8 mouse cellular contexts compared by ENCODE assay signal in the genomic region with DNA sequence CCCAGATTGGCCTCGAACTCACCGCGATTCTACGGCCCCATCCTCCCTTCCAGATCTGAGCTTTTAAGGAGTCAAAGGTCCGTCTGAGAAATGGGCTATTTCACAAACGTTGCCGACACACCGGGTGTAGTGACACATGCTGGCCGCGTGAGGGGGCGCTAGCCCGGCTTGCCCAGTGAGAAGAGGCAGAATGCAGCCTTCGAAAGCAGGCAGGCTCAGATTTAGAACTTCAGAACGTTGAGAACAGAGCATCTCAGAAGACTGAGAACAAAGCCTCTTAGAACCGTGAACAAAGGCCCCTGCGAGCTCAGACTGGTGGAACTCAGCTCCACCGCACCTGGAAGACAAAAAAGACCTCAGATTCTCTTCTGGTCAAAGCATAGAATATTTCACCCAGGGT. TPM values are rescaled to one million over a fixed set of nuclear protein-coding genes. Genes with fewer than 3 reads are reported as not detected.
DNase-seq lines count a peak whose midpoint lies in the region; ATAC-seq and TF ChIP-seq lines count a peak whose summit lies in the region.

No protein-coding gene starts in this region.

- 5% methylated on average over 17 of the region's 17 CpGs for WGBS in cerebellum, adult 2 months
- WGBS in forebrain, postnatal 0 days = 4% methylated on average over 17 of the region's 17 CpGs
- 3% methylated on average over 17 of the region's 17 CpGs for WGBS in lung, embryonic 16.5 days

- H3K4me1 ChIP-seq in G1E (ENCODE audit: insufficient read depth, low read depth, low read length) = peaks cover 28% of the 10 kb centered on the region
- H3K4me1 ChIP-seq in cerebellum, adult 2 months (ENCODE audit: control insufficient read depth, insufficient read depth, low read length) = peaks cover 8% of the 10 kb centered on the region
- peaks cover 7% of the 10 kb centered on the region; the same call in 1 of the 2 replicates for H3K4me1 ChIP-seq in forebrain, postnatal 0 days (ENCODE audit: insufficient read depth)
- H3K4me1 ChIP-seq in lung, embryonic 16.5 days (replicated peaks; ENCODE audit: control insufficient read depth, insufficient read depth, low read length) = peaks cover 13% of the 10 kb centered on the region

- peaks cover 13% of the 10 kb centered on the region for H3K27me3 ChIP-seq in G1E (ENCODE audit: insufficient read depth, low read length)
- no peaks in the 10 kb centered on the region for H3K27me3 ChIP-seq in cerebellum, adult 2 months (ENCODE audit: control insufficient read depth, insufficient read depth, low read length)
- H3K27me3 ChIP-seq in forebrain, postnatal 0 days (ENCODE audit: insufficient read depth, low read length) = no peaks in the 10 kb centered on the region
- H3K27me3 ChIP-seq in lung, embryonic 16.5 days (ENCODE audit: control insufficient read depth, insufficient read depth, low read depth, low read length) = no peaks in the 10 kb centered on the region; the same call in 1 of the 2 replicates

- peak overlapping the region; percentile 55; the same call in 1 of the 2 replicates for H3K27ac ChIP-seq in cerebellum, adult 2 months (ENCODE audit: insufficient read depth, low read length)
- H3K27ac ChIP-seq in forebrain, postnatal 0 days (ENCODE audit: low read depth, low read length) = peak overlapping the region; percentile 89
- peak overlapping the region; percentile 97 for H3K27ac ChIP-seq in lung, embryonic 16.5 days (ENCODE audit: low read length)

- TF ChIP-seq CTCF in G1E (IDR thresholded peaks at IDR 0.05; ENCODE audit: low read depth, low read length) = peak; percentile 76
- peak; percentile 95 for TF ChIP-seq CTCF in cerebellum, adult 2 months (IDR thresholded peaks at IDR 0.05; ENCODE audit: borderline replicate concordance, insufficient read depth, low read depth, low read length)
- TF ChIP-seq CTCF in forebrain, postnatal 0 days (IDR thresholded peaks at IDR 0.05; ENCODE audit: low read depth) = peak; percentile 87

- TF ChIP-seq POLR2A in cerebellum, adult 2 months (IDR thresholded peaks at IDR 0.05; ENCODE audit: borderline replicate concordance, insufficient read depth, low read length) = no peak

- 0 out of 2 replicates have a peak overlapping the region, but pooled peaks have one; percentile 32 for H3K9ac ChIP-seq in forebrain, postnatal 0 days
- peak overlapping the region; percentile 52 for H3K9ac ChIP-seq in lung, embryonic 16.5 days (ENCODE audit: low read length)

- H3K4me2 ChIP-seq in forebrain, postnatal 0 days (ENCODE audit: low read depth) = peak overlapping the region; percentile 43
- peak overlapping the region; percentile 70 for H3K4me2 ChIP-seq in lung, embryonic 16.5 days (ENCODE audit: low read depth, low read length)

- H3K4me3 ChIP-seq in G1E (ENCODE audit: low read depth, low read length) = peak overlapping the region; percentile 60; the same call in 1 of the 2 replicates
- peak overlapping the region; percentile 49 for H3K4me3 ChIP-seq in cerebellum, adult 2 months (replicated peaks; ENCODE audit: insufficient read depth, low read depth, low read length)
- peak overlapping the region; percentile 45 for H3K4me3 ChIP-seq in forebrain, postnatal 0 days (ENCODE audit: low read depth, low read length)
- peak overlapping the region; percentile 50 for H3K4me3 ChIP-seq in lung, embryonic 16.5 days (ENCODE audit: low read length)

- no peaks in the 10 kb centered on the region for H3K9me3 ChIP-seq in G1E (replicated peaks)
- H3K9me3 ChIP-seq in forebrain, postnatal 0 days (ENCODE audit: low read length) = no peaks in the 10 kb centered on the region
- no peaks in the 10 kb centered on the region for H3K9me3 ChIP-seq in lung, embryonic 16.5 days (ENCODE audit: control insufficient read depth, low read length)

- H3K36me3 ChIP-seq in G1E (replicated peaks) = peaks cover 21% of the 10 kb centered on the region
- H3K36me3 ChIP-seq in forebrain, postnatal 0 days (ENCODE audit: insufficient read depth) = no peaks in the 10 kb centered on the region
- H3K36me3 ChIP-seq in lung, embryonic 16.5 days (ENCODE audit: control insufficient read depth, insufficient read depth, low read length) = 0 out of 2 replicates have a peak, but pooled peaks cover 4% of the 10 kb centered on the region

- peak; percentile 46 for DNase-seq in G1E (ENCODE audit: low spot score)
- peak; percentile 84 for DNase-seq in cerebellum, adult 2 months
- DNase-seq in forebrain, postnatal 0 days = peak; percentile 81
- DNase-seq in heart, postnatal 4 days = peak; percentile 87
- DNase-seq in layer of hippocampus, adult 9-10 months (ENCODE audit: low spot score) = peak; percentile 68
- DNase-seq in ovary, adult 18-20 months (ENCODE audit: low spot score) = peak; percentile 56
- DNase-seq in thymus, postnatal 14 days = peak; percentile 83

- ATAC-seq in G1E (ENCODE audit: extremely low read depth, insufficient number of reproducible peaks, low FRiP score, poor library complexity, severe bottlenecking) = no peak
- ATAC-seq in forebrain, postnatal 0 days = no peak
- ATAC-seq in lung, embryonic 16.5 days (ENCODE audit: low read depth) = peak; percentile 24; the same call in 1 of the 2 replicates

RNA-seq across cellular contexts. Expression of a gene that starts 0.9 kb away (rescaled TPM):
- total RNA-seq in G1E (2014; fragmentation: Nextera tagmentation) (0.30 TPM in 1 of 2 replicates, not detected in the other), G1E (2017) (0.05 and 0.12 TPM in 2 replicates)
- 0.28 and 0.30 TPM in 2 replicates for polyA plus RNA-seq in G1E (2012)
- polyA plus RNA-seq in cerebellum, adult 2 months (2012; rRNA removed) = 60.8 and 68.2 TPM in 2 replicates
- total RNA-seq in forebrain, postnatal 0 days (2014; rRNA removed) = 69.0 and 70.3 TPM in 2 replicates
- polyA plus RNA-seq in forebrain, postnatal 0 days (2015; fragmentation: Nextera tagmentation; extraction: Ambion mirVana) = 7.8 and 8.6 TPM in 2 replicates
- 10 to 100 TPM; 45.2 to 48.6 TPM for total RNA-seq in heart, postnatal 4 days (2021)
- polyA plus RNA-seq in lung, embryonic 16.5 days (2015; fragmentation: Nextera tagmentation; extraction: Ambion mirVana) = 2.1 and 2.2 TPM in 2 replicates

RNA-seq across cellular contexts. Expression of a gene that starts 17.4 kb away (rescaled TPM):
- not detected in 2 replicates for total RNA-seq in G1E (2014; fragmentation: Nextera tagmentation)
- 0.23 TPM in 1 of 2 replicates, not detected in the other for total RNA-seq in G1E (2017)
- not detected in 2 replicates for polyA plus RNA-seq in G1E (2012)
- 10.0 and 14.0 TPM in 2 replicates for polyA plus RNA-seq in cerebellum, adult 2 months (2012; rRNA removed)
- not detected in 2 replicates for total RNA-seq in forebrain, postnatal 0 days (2014; rRNA removed)
- polyA plus RNA-seq in forebrain, postnatal 0 days (2015; fragmentation: Nextera tagmentation; extraction: Ambion mirVana) = 9.3 and 16.4 TPM in 2 replicates
- 1 to 10 TPM; 1.4 to 1.8 TPM for total RNA-seq in heart, postnatal 4 days (2021)
- polyA plus RNA-seq in lung, embryonic 16.5 days (2015; fragmentation: Nextera tagmentation; extraction: Ambion mirVana) = 12.9 and 13.0 TPM in 2 replicates

RNA-seq across cellular contexts. Expression of a gene that starts 31.5 kb away (rescaled TPM):
- 23.6 and 28.7 TPM in 2 replicates for total RNA-seq in G1E (2014; fragmentation: Nextera tagmentation)
- total RNA-seq in G1E (2017) = 3.9 and 4.4 TPM in 2 replicates
- 13.6 and 22.4 TPM in 2 replicates for polyA plus RNA-seq in G1E (2012)
- 6.5 and 7.5 TPM in 2 replicates for polyA plus RNA-seq in cerebellum, adult 2 months (2012; rRNA removed)
- 2.9 and 3.9 TPM in 2 replicates for total RNA-seq in forebrain, postnatal 0 days (2014; rRNA removed)
- 2.7 and 4.0 TPM in 2 replicates for polyA plus RNA-seq in forebrain, postnatal 0 days (2015; fragmentation: Nextera tagmentation; extraction: Ambion mirVana)
- 10 to 100 TPM; 23.0 to 23.4 TPM for total RNA-seq in heart, postnatal 4 days (2021)
- 21.7 and 23.3 TPM in 2 replicates for polyA plus RNA-seq in lung, embryonic 16.5 days (2015; fragmentation: Nextera tagmentation; extraction: Ambion mirVana)

RNA-seq across cellular contexts. Expression of a gene that starts 32.1 kb away (rescaled TPM):
- total RNA-seq in G1E (2014; fragmentation: Nextera tagmentation) (not detected in 2 replicates), G1E (2017) (3.1 and 3.5 TPM in 2 replicates)
- 0.05 and 0.07 TPM in 2 replicates for polyA plus RNA-seq in G1E (2012)
- 0.11 TPM in 2 replicates for polyA plus RNA-seq in cerebellum, adult 2 months (2012; rRNA removed)
- total RNA-seq in forebrain, postnatal 0 days (2014; rRNA removed) = 0.15 TPM in 1 of 2 replicates, not detected in the other
- polyA plus RNA-seq in forebrain, postnatal 0 days (2015; fragmentation: Nextera tagmentation; extraction: Ambion mirVana) = 0.08 and 0.09 TPM in 2 replicates
- 1 to 10 TPM; 1.9 to 2.7 TPM for total RNA-seq in heart, postnatal 4 days (2021)
- 2.6 and 2.8 TPM in 2 replicates for polyA plus RNA-seq in lung, embryonic 16.5 days (2015; fragmentation: Nextera tagmentation; extraction: Ambion mirVana)

RNA-seq across cellular contexts. Expression of a gene that starts 49.7 kb away (rescaled TPM):
- total RNA-seq in G1E (2014; fragmentation: Nextera tagmentation) = 157 and 166 TPM in 2 replicates
- 313 and 344 TPM in 2 replicates for total RNA-seq in G1E (2017)
- 792 and 815 TPM in 2 replicates for polyA plus RNA-seq in G1E (2012)
- polyA plus RNA-seq in cerebellum, adult 2 months (2012; rRNA removed) = 1,355 and 1,504 TPM in 2 replicates
- total RNA-seq in forebrain, postnatal 0 days (2014; rRNA removed) = 1,323 and 1,444 TPM in 2 replicates
- 403 and 424 TPM in 2 replicates for polyA plus RNA-seq in forebrain, postnatal 0 days (2015; fragmentation: Nextera tagmentation; extraction: Ambion mirVana)
- 100 to 1,000 TPM; 309 to 310 TPM for total RNA-seq in heart, postnatal 4 days (2021)
- 116 and 118 TPM in 2 replicates for polyA plus RNA-seq in lung, embryonic 16.5 days (2015; fragmentation: Nextera tagmentation; extraction: Ambion mirVana)

Comparison
In these comparisons a context has a peak if more than half of its experiments do, and no peak if none do; other contexts are left out.
1. RNA of a gene that starts 17.4 kb away (polyA plus RNA-seq): 9.3 to 16.4 TPM in forebrain, postnatal 0 days, 10.0 to 14.0 TPM in cerebellum, adult 2 months and 12.9 to 13.0 TPM in lung, embryonic 16.5 days; not detected in G1E; every median in the first group is over 10 times any median in the second.
2. Peak in every context shown above with its lines, with median percentiles within 50 percentile points of each other: DNase-seq, H3K4me3 ChIP-seq, CTCF ChIP-seq and H3K27ac ChIP-seq.